Mouse (Mus musculus) limb, embryonic 15.5 days (tissue): ENCODE data around the gene Sipa1. TPM values are rescaled to one million over a fixed set of nuclear protein-coding genes. Genes with fewer than 3 reads are reported as not detected.

Source experiments
- ATAC-seq: fragments of 200-750 bp; cut with Nextera tagmentation; 2 replicates; pipeline ENCODE4 v1.8.0; 2017; ENCODE audit warnings: low read depth, moderate TSS enrichment; ENCODE audit not compliant: insufficient number of reproducible peaks, low FRiP score, low TSS enrichment
- H3K27ac ChIP-seq: fragments of 300-500 bp; sonication (generic); 2 replicates; pipeline ENCODE4 v1.5.1; 2015; ENCODE audit warnings: moderate library complexity, mild to moderate bottlenecking, inconsistent platforms
- H3K27me3 ChIP-seq: fragments of 300-500 bp; sonication (generic); 2 replicates; pipeline ENCODE4 v1.6.1; 2015; ENCODE audit warnings: inconsistent platforms
- H3K36me3 ChIP-seq: fragments of 300-500 bp; sonication (generic); 2 replicates; pipeline ENCODE4 v1.6.1; 2015; ENCODE audit warnings: inconsistent platforms
- H3K4me1 ChIP-seq: fragments of 300-500 bp; sonication (generic); 2 replicates; pipeline ENCODE4 v1.6.1; 2015; ENCODE audit warnings: inconsistent platforms
- H3K4me2 ChIP-seq: fragments of 300-500 bp; sonication (generic); 2 replicates; pipeline ENCODE4 v1.6.1; 2015; ENCODE audit warnings: mild to moderate bottlenecking, inconsistent platforms
- H3K4me3 ChIP-seq: fragments of 300-500 bp; sonication (generic); 2 replicates; pipeline ENCODE4 v1.5.1; 2015; ENCODE audit warnings: mild to moderate bottlenecking, inconsistent platforms
- H3K9ac ChIP-seq: fragments of 300-500 bp; sonication (generic); 2 replicates; pipeline ENCODE4 v1.6.1; 2015; ENCODE audit warnings: inconsistent platforms
- H3K9me3 ChIP-seq: fragments of 300-500 bp; sonication (generic); 2 replicates; pipeline ENCODE4 v1.6.1; 2016; ENCODE audit warnings: inconsistent platforms
- WGBS: fragments of 180-500 bp; shearing (Covaris S2); methylation state at CpG from one replicate; pipeline ENCODE4 v1.1.7; 2015; 5-methylcytosine and 5-hydroxymethylcytosine counted together
- polyA plus RNA-seq: library from polyadenylated mRNA; unstranded; fragments of >200 nt; fragmentation: Nextera tagmentation; extraction: Ambion mirVana; gene quantifications from 2 replicates; pipeline ENCODE4 v1.2.1, GENCODE M21; 2015

Gene Sipa1
- polyA plus RNA-seq, 1 experiment from 2014 or later, result 31.2 TPM

DNA sequence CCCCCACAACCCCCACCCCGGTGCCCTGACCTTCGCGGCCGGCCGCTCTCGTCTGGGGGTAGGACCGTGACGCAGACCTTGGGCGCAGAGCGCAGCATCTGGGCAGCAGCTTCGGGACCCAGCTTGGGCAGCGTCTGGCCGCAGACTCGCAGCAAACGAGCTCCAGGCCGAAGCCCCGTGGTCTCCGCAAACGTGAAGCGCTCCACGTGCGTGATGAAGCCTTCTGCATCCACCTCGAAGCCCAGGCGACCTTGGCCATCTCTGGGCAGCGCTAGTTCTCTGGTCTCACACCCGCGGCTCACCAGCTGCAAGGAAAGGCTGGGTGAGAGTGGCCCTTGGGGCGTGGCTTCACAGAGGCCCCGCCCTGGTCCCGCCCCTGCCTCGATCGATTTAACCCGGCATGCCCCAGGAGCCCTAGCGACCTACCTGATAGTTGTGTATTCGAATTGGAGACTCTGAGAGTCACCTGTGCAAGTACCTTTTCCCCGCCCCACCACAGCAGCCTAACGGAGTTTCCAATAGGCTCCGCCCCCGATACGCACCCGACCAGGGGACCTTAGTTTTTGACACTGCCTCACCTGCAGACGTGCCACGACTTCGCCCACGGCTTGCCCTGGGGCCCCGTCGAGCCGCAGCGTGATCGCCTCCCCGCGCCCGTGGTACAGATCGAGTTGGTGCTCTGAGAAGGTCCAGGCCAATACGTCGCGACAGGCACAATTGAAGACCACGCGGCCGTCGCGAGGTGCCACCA, 9.4 kb downstream of the Sipa1 start:
- Histone ChIP-seq H3K4me1 (peaks cover 20% of the 10 kb centered on the region), H3K36me3 (peaks cover 49% of the 10 kb centered on the region)
- ATAC-seq, result no peak

DNA sequence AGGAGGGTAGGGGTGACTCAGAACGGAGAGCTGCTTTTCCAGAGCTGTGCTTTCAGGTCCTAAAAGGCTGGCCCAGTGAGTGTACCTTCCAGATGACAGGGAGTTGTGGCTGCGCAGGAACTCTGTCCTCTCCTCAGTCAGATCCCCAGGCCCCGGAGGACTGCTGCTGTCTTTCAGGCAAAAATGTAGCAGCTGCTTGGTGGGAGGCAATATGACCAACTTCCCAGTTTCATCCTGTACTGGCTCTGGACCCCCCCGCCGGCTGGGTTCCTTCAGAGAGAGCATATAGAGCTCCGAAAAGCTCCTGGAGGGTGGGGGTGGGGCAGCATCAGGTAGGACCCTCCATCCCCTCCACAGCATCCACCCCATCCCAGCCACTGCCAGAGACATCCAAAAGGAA, 10.9 kb downstream of the Sipa1 start:
- 81% methylated on average over 6 of the region's 6 CpGs for WGBS
- ATAC-seq, result no peak
- no peaks in the 10 kb centered on the region for H3K9me3 ChIP-seq
- H3K4me3 ChIP-seq, result no peak overlapping the region
- H3K4me1 ChIP-seq, result peaks cover 33% of the 10 kb centered on the region
- H3K9ac ChIP-seq, result no peak overlapping the region
- H3K27me3 ChIP-seq, result peaks cover 22% of the 10 kb centered on the region
- H3K36me3 ChIP-seq, result peaks cover 46% of the 10 kb centered on the region
- H3K27ac ChIP-seq, result no peak overlapping the region
- H3K4me2 ChIP-seq, result no peak overlapping the region

More for the DNA sequence above, 9.4 kb downstream of the Sipa1 start:
- peak overlapping the region; percentile 37 for H3K4me3 ChIP-seq
- WGBS, result 12% methylated on average over 62 of the region's 62 CpGs
- peak overlapping the region; percentile 21 for H3K9ac ChIP-seq
- no peak overlapping the region for H3K27ac ChIP-seq
- peaks cover 22% of the 10 kb centered on the region for H3K27me3 ChIP-seq
- peak overlapping the region; percentile 75 for H3K4me2 ChIP-seq
- no peaks in the 10 kb centered on the region for H3K9me3 ChIP-seq

DNA sequence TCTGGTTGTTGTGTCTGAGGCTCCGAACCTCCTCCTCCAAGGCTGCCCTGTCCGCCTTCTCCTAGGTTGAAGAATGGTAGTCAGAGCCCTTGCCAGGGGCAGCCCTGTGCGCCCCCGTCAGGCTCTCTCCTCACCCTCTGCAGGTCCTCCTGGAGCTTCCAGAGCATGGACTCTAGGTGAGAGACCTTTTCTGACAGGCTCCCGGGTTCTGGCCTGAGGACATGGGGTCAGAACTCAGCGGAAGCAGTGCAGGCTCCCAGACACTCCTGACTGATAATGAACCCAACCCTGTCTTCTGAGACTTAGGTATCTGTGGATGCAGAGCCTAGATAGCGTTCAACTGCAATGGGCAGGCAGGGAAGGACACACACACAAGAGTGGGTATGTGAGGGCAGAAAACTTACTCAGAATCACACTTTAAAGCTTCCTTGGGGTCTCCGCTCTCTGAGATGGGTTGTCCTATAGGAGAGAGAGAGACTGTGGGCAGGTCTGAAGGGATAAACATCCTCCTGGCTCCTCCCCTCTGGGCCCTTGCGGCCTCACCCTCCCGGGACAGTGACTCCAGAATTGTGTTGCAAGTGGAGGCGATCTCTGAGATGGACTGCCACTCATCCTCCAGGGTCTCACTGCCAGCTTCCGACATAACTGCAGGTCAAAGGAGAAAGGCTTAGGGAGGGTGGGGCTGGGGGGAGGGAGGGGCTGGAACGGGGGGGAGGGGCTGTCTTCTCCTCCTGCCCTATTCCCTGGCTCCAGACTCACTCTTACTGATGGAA, 11.8 kb downstream of the Sipa1 start:
- Histone ChIP-seq H3K9ac (no peak overlapping the region), H3K27ac (no peak overlapping the region), H3K4me1 (peaks cover 33% of the 10 kb centered on the region), H3K36me3 (peaks cover 55% of the 10 kb centered on the region), H3K27me3 (peaks cover 22% of the 10 kb centered on the region), H3K9me3 (no peaks in the 10 kb centered on the region), H3K4me3 (no peak overlapping the region), H3K4me2 (no peak overlapping the region)
- 58% methylated on average over 13 of the region's 13 CpGs for WGBS
- no peak for ATAC-seq

DNA sequence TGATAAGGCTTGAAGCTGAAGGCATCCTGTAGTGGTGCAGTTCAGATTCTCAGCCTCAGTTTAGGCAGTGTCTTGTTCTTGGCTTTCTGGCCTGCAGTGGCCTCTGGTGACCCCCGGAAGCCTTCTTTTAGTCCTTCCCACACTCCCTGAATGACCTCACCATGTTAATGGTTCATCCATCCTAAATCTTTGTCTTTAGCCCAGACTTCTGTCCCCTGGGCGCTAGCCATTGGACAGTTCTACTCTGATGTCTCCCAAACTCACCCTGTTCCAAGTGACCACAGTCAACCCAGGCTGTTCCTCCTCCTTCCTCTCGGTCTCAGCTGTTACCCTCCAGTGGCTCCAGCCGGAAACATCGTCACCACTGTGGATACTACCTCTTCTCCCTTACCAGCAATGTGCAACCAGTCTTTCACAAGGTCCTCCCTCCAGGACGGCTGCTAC, 14.2 kb downstream of the Sipa1 start:
- Histone ChIP-seq H3K4me1 (peaks cover 21% of the 10 kb centered on the region), H3K27ac (peak overlapping the region; percentile 83), H3K27me3 (peaks cover 5% of the 10 kb centered on the region), H3K36me3 (peaks cover 70% of the 10 kb centered on the region), H3K4me2 (peak overlapping the region; percentile 55), H3K9ac (no peak overlapping the region), H3K9me3 (no peaks in the 10 kb centered on the region), H3K4me3 (peak overlapping the region; percentile 30)
- WGBS, result 67% methylated on average over 6 of the region's 6 CpGs
- ATAC-seq, result no peak

DNA sequence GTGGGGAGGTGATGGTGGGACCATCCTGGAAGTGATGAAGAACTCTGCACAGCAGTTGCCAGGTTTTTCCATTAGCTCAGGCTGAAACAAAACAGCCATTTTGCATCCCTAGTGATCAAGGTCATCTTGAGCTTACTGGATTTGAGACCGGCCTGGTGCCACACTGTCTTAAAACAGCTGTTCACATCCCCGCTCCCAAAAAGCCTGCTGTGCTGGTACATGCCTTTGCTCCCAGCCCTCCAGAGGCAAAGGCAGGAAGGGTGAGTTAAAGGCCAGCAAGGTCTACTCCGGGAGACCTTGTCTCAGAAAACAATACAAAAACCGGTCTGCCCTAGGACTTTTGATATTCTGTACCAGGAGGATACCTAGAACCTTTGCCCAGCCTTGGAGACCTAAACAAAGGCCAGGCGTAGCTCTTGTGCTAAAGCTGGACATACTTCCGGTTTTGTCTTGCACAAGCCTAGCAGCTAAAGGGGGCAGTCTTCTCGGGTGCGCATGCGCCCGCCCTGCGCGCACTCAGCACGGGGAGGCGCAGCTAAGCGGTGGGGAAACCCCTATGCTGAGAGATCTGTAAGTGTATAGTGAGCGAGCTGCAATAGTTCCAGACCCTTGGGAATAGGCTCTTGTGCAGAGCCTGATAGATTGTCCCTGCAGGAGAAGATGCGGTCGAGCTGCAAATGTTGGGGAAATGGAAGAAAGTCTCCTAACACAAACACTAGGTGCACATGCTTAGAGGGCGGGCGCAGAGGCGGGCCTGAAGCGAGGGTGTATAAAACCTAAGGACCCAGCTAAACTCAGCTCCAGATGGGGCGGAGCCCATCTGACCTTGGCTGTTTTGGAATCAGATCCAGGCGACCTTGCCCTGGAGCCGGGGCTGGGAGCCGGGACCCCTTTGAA, 14.9 kb downstream of the Sipa1 start:
- Histone ChIP-seq H3K4me1 (peaks cover 14% of the 10 kb centered on the region), H3K4me3 (peak overlapping the region; percentile 30), H3K27ac (peak overlapping the region; percentile 83), H3K27me3 (no peaks in the 10 kb centered on the region), H3K36me3 (peaks cover 72% of the 10 kb centered on the region), H3K9ac (no peak overlapping the region), H3K4me2 (peak overlapping the region; percentile 55), H3K9me3 (no peaks in the 10 kb centered on the region)
- peak; percentile 82 for ATAC-seq
- 11% methylated on average over 26 of the region's 26 CpGs for WGBS

DNA sequence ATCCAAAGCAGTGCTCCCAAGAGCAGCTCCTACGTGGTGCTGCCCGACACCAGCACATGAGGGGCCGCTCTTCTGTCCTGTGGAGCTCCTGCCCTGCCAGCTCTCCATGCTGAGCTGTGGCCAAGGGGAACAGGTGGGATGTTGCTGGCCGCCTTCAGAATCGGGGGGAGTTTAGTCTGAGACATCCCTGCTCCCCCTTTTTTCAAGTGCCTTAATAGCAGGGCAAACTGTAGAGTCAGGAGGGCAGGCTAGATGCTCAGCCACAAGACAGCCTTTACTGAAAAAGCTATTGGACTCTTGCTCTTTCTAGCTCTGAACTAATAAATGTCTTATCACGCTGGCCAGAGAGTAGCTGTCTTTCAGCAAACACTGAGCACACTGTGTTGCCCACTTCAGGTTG, 15.7 kb downstream of the Sipa1 start:
- H3K4me3 ChIP-seq, result no peak overlapping the region
- H3K27ac ChIP-seq, result peak overlapping the region; percentile 83
- H3K27me3 ChIP-seq, result no peaks in the 10 kb centered on the region
- 92% methylated on average over 6 of the region's 6 CpGs for WGBS
- H3K4me1 ChIP-seq, result peaks cover 14% of the 10 kb centered on the region
- peaks cover 75% of the 10 kb centered on the region for H3K36me3 ChIP-seq
- H3K9ac ChIP-seq, result no peak overlapping the region
- no peak overlapping the region for H3K4me2 ChIP-seq
- H3K9me3 ChIP-seq, result no peaks in the 10 kb centered on the region
- ATAC-seq, result no peak

DNA sequence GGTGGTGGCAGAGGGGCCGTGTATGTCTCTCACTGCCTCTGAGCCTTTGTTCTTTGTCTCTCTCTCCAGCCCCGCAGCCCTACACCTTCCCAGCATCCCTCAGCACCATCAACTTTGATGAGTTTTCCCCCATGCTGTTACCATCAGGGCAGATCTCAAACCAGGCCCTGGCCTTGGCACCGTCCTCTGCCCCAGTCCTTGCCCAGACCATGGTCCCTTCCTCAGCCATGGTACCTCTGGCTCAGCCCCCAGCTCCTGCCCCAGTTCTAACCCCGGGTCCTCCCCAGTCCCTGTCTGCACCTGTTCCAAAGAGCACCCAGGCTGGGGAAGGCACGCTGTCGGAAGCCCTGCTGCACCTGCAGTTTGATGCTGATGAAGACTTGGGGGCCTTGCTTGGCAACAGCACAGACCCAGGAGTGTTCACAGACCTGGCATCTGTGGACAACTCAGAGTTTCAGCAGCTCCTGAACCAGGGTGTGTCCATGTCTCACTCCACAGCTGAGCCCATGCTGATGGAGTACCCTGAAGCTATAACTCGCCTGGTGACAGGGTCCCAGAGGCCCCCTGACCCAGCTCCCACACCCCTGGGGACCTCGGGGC, 16.7 kb downstream of the Sipa1 start:
- WGBS, result 90% methylated on average over 8 of the region's 8 CpGs
- no peak overlapping the region for H3K9ac ChIP-seq
- no peak overlapping the region for H3K27ac ChIP-seq
- no peaks in the 10 kb centered on the region for H3K27me3 ChIP-seq
- H3K4me3 ChIP-seq, result no peak overlapping the region
- H3K4me2 ChIP-seq, result no peak overlapping the region
- ATAC-seq, result no peak
- peaks cover 14% of the 10 kb centered on the region for H3K4me1 ChIP-seq
- H3K9me3 ChIP-seq, result no peaks in the 10 kb centered on the region
- H3K36me3 ChIP-seq, result peaks cover 75% of the 10 kb centered on the region

DNA sequence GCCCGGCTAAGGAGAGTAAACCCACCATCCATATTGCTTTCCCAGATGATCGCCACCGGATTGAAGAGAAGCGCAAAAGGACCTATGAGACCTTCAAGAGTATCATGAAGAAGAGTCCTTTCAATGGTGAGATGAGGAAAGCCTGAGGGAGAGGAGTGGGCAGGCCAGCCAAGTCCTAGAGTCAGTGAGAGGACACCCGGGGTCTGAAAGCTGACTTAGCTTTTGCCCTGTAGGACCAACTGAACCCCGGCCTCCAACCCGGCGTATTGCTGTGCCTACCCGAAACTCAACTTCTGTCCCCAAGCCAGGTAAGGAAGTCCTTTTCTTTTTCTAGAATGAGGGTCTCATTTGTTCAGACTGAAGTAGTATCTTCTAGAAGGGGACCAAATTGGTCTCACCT, 18.2 kb downstream of the Sipa1 start:
- no peaks in the 10 kb centered on the region for H3K27me3 ChIP-seq
- H3K4me2 ChIP-seq, result no peak overlapping the region
- ATAC-seq, result no peak
- H3K9me3 ChIP-seq, result no peaks in the 10 kb centered on the region
- peaks cover 77% of the 10 kb centered on the region for H3K36me3 ChIP-seq
- no peak overlapping the region for H3K9ac ChIP-seq
- WGBS, result 93% methylated on average over 9 of the region's 9 CpGs
- no peak overlapping the region for H3K4me3 ChIP-seq
- peaks cover 14% of the 10 kb centered on the region for H3K4me1 ChIP-seq
- no peak overlapping the region for H3K27ac ChIP-seq

DNA sequence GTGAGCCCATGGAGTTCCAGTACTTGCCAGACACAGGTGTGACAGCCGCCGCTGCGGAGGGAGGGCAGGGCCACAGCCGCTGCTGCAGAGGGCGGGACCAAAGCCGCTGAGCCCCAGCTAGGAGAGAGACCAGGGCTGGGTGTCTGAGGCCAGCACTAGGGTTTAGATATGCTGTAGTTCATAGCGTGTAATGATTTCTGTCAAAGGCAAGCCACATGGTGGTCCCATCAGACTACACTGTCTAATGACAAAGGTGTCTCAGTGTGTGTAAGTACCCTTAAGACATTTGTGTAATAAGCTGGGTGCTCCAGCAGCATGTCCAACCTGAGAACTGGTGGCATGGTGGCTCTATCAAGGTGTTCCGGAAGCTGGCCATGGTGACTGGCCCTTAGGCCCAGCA, 21.9 kb downstream of the Sipa1 start:
- Histone ChIP-seq H3K9me3 (no peaks in the 10 kb centered on the region), H3K4me2 (no peak overlapping the region), H3K27me3 (no peaks in the 10 kb centered on the region), H3K4me1 (peaks cover 22% of the 10 kb centered on the region), H3K27ac (no peak overlapping the region), H3K9ac (no peak overlapping the region), H3K4me3 (no peak overlapping the region), H3K36me3 (peaks cover 79% of the 10 kb centered on the region)
- 90% methylated on average over 8 of the region's 8 CpGs for WGBS
- ATAC-seq, result no peak

DNA sequence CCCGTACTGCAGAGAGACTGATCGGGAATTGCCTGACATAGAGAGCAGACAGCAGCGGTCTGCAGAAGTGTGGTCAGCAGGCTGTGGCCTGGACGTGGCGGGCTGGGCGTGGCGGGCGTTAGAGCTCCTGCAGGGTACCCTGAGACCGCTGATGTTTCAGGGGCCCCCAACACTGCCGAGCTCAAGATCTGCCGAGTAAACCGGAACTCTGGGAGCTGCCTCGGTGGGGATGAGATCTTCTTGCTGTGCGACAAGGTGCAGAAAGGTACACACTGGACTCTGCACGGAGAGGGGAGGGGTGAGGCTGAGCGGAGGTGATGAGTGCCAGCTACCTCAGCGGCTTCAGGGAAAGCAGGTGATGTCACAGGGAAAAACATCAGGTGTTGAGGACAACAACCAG, 22.5 kb downstream of the Sipa1 start:
- no peak for ATAC-seq
- 89% methylated on average over 17 of the region's 17 CpGs for WGBS
- Histone ChIP-seq H3K4me3 (no peak overlapping the region), H3K36me3 (peaks cover 74% of the 10 kb centered on the region), H3K9ac (no peak overlapping the region), H3K4me2 (no peak overlapping the region), H3K9me3 (no peaks in the 10 kb centered on the region), H3K27ac (no peak overlapping the region), H3K4me1 (peaks cover 25% of the 10 kb centered on the region), H3K27me3 (no peaks in the 10 kb centered on the region)

DNA sequence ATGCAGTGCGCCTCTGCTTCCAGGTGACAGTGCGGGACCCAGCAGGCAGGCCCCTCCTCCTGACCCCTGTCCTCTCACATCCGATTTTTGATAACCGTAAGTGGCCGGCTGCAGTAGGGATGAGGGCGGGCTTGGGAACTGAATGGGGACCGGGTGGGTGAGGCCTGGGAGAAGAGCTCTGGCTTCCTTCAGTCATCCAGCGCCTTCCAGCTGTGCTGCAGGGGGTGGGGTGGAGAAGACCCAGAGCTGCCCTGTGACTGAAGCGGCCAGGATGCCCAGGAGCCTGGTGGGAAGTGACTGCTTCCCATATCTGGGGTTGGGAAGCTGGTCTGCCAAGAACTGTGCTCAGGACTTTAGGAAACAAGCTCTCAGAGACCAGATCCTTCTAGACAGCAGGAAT, 23.2 kb downstream of the Sipa1 start:
- Histone ChIP-seq H3K27ac (no peak overlapping the region), H3K27me3 (no peaks in the 10 kb centered on the region), H3K36me3 (peaks cover 67% of the 10 kb centered on the region), H3K4me1 (peaks cover 25% of the 10 kb centered on the region), H3K9me3 (no peaks in the 10 kb centered on the region), H3K4me3 (no peak overlapping the region), H3K9ac (no peak overlapping the region), H3K4me2 (no peak overlapping the region)
- no peak for ATAC-seq
- 61% methylated on average over 9 of the region's 9 CpGs for WGBS
